Mouse (Mus musculus): ENCODE results near the gene Gm10306.

The Gm10306 gene

GRCm38 (mm10) chr4:94556265-94557054 lies at the start of gene Gm10306, which contains the start of gene Caap1:
Gene Gm10306, plus strand, starts transcription at chr4:94556546.
Gene Caap1, minus strand, starts transcription at chr4:94556796.
- peak; percentile 94 for DNase-seq (ENCODE audit: low read depth, low spot score)

- DNase-seq (ENCODE audit: low read depth, low spot score), result no peak
These were observed 41.0 kb upstream of the Gm10306 start for GRCm38 (mm10) chr4:94515366-94515765.

DNA sequence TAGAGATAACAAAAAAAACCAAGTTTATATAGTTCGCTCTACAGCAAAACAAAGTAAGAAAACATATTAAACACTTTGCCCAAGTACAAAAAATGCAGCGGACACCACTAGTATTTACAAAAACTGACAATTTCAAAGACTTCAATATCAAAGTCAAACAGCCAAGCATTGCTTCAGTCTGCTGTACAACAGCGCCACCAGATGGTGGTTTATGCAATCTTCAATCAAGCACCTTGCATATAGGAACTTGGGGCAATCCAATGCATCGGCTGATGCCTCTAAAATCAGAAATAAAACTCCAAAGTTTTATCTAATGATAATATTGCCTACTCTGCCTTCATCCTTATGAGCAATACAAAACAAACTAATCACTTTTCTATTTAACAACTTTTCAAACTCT lies 38.7 kb upstream of the Gm10306 start:
- peak; percentile 71 for DNase-seq (ENCODE audit: low read depth, low spot score)

- DNase-seq (ENCODE audit: low read depth, low spot score), result no peak
These were observed 33.0 kb upstream of the Gm10306 start for GRCm38 (mm10) chr4:94523321-94523720.

GRCm38 (mm10) chr4:94529448-94529847 lies 26.9 kb upstream of the Gm10306 start:
- no peak for DNase-seq (ENCODE audit: low read depth, low spot score)

GRCm38 (mm10) chr4:94533205-94533604 lies 23.1 kb upstream of the Gm10306 start:
- no peak for DNase-seq (ENCODE audit: low read depth, low spot score)

DNA sequence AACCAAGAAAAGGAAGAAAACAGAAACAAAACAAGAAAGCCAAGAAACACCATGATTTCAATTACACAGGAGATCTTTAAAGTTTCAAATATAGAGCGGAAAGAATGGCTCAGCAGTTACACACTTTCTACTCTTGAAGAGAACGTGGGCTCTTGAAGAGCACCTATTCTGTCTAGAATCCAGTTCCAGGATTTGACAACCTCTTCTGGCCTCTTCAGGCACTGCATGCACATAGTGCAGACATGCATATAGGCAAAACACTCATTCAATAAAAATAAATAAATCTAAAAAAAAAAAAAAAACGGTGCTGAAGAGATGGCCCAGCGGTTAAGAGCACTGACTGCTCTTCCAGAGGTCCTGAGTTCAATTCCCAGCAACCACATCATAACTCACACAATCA lies 13.3 kb upstream of the Gm10306 start:
- DNase-seq (ENCODE audit: low read depth, low spot score), result peak; percentile 66

GRCm38 (mm10) chr4:94544321-94544720 lies 12.0 kb upstream of the Gm10306 start:
- DNase-seq (ENCODE audit: low read depth, low spot score), result no peak

- DNase-seq (ENCODE audit: low read depth, low spot score), result peak; percentile 18
These were observed 1.3 kb upstream of the Gm10306 start for GRCm38 (mm10) chr4:94554955-94555494.

DNA sequence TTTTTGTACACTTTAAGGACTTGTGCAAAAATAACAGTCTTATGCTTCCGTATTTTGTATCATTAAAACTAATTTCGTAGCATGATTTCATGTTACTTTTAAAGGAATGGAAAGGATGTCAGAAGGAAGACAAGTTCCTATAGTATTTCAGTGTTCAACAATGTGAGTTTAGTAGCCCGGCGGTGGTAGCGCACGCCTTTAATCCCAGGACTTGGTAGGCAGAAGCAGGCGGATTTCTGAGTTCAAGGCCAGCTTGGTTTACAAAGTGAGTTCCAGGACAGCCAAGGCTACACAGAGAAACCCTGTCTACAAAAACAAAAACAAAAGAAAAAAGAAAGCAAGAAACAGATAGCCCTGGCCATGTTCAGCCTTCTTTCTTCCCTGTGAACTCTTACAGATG lies 799 bp downstream of the Gm10306 start:
- no peak for DNase-seq (ENCODE audit: low read depth, low spot score)

GRCm38 (mm10) chr4:94559266-94559665 lies 2.9 kb downstream of the Gm10306 start:
- no peak for DNase-seq (ENCODE audit: low read depth, low spot score)

- no peak for DNase-seq (ENCODE audit: low read depth, low spot score)
These were observed 4.0 kb downstream of the Gm10306 start for GRCm38 (mm10) chr4:94560316-94560715.

- no peak for DNase-seq (ENCODE audit: low read depth, low spot score)
These were observed 5.8 kb downstream of the Gm10306 start for GRCm38 (mm10) chr4:94561954-94562648.

GRCm38 (mm10) chr4:94564297-94564696 lies 8.0 kb downstream of the Gm10306 start:
- no peak for DNase-seq (ENCODE audit: low read depth, low spot score)

- DNase-seq (ENCODE audit: low read depth, low spot score), result no peak
These were observed 16.3 kb downstream of the Gm10306 start for GRCm38 (mm10) chr4:94572677-94573076.

GRCm38 (mm10) chr4:94591765-94592381 lies 35.5 kb downstream of the Gm10306 start:
- peak; percentile 11 for DNase-seq (ENCODE audit: low read depth, low spot score)

DNA sequence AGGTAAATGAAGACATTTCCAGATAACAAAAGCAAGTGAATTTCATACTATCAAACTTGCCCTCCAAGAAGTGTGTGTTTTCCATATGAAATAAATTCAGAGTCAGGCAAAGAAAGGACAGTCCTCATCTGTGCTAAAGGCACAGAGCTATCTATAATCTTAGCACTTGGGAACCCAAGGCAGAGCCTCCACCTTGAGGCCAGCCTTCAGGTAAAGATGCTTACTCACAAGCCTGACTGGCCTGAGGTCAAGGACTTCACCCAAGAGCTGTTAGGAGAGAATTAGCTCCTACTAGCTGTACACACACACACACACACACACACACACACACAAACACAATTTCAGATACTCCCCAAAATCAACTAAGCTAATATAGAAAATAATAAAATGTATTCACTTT lies 36.4 kb downstream of the Gm10306 start:
- DNase-seq (ENCODE audit: low read depth, low spot score), result no peak

DNA sequence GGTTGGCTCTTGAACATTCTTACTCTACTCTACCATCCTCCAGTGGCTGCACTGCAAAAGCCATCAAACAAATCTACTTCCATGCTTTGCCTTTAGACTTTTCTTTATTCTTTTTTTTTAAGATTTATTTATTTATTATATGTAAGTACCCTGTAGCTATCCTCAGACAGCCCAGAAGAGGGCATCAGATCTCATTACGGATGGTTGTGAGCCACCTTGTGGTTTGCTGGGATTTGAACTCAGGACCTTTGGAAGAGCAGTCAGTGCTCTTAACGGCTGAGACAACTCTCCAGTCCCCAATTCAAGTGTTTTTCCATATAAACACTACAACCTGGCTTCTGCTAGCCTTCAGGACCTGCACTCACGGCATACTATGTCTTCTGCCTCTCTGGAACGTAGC lies 45.0 kb downstream of the Gm10306 start:
- peak; percentile 39 for DNase-seq (ENCODE audit: low read depth, low spot score)

DNA sequence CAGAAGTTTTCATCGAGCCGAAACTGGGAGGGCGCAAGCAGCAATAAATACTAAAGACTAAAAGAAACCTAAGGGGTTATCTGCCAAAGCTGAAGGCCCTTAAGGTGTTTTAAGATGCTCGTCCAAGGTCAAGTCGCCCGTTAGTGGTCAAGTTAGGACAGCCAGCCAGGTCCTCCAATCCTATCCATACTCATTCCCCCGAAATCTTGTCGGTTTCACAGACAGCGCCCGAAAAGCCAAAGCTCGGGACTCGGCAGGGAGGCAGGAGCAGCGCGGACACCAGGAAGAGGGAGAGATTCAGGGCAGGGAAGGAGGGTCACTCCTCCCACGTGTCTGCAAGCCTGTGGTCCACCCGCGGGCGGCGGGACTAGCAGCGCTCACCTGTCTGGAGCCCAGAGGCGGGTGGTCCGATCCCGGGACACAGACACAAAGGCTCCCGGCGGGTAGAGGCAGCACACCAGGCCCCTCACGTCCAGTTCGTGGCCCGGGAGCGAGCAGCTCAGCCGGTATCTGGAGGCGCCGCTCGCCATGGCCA lies 46.2 kb downstream of the Gm10306 start:
- peak; percentile 71 for DNase-seq (ENCODE audit: low read depth, low spot score)

DNA sequence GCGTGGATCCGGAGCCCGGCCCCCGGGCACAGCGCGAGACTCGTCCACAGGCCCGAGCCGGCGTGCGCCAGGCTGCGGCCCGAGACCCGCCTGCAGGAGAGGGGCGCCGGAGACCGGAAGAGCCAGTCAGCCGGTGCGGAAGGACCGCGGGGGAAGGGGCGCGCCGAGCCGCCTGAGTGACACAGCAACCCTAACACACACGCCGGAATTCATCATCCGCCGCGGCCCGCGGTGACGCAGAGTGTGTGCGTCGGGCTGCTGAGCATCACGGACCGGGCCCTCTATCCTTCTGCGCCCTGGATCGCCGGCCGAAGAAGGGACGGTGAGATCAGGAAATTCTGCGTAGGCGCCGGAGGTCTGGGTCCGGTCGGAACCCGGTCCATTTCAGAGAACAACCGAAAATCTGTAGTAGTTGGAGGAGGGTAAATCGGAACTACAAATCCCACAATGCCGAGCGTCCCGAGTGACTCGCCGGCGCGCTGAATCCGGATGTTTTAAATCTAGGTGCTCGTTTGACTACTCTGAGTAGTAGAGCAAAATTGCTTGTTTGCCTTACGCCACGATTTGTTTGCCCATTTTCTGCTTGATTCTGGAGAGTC lies 46.8 kb downstream of the Gm10306 start, which contains the start of gene Plaa:
Gene Plaa, minus strand, starts transcription at position 214 of the 599 bp plus-strand sequence.
- peak; percentile 92 for DNase-seq (ENCODE audit: low read depth, low spot score)

- no peak for DNase-seq (ENCODE audit: low read depth, low spot score)
These were observed 48.2 kb downstream of the Gm10306 start for GRCm38 (mm10) chr4:94604452-94605019.
